Mouse (Mus musculus) heart, embryonic 13.5 days (tissue): ENCODE measurements around the gene Yaf2. TPM values are rescaled to one million over a fixed set of nuclear protein-coding genes. Genes with fewer than 3 reads are reported as not detected.
"Not testable (repeated sequence)": the region's sequence is repeated elsewhere in the genome, so short reads cannot be mapped to it uniquely, and the experiment has no call there.

ENCODE experiments used
- ATAC-seq: fragments of 200-750 bp; cut with Nextera tagmentation; 2 replicates; pipeline ENCODE4 v1.8.0; 2017; ENCODE audit warnings: moderate TSS enrichment; ENCODE audit not compliant: insufficient number of reproducible peaks, low FRiP score, low TSS enrichment; ENCODE audit errors: extremely low read depth
- H3K27ac ChIP-seq: fragments of 300-500 bp; sonication (generic); replicated peaks from 2 replicates; pipeline ENCODE4 v1.5.1; 2015; ENCODE audit warnings: moderate library complexity, mild to moderate bottlenecking, inconsistent platforms
- H3K27me3 ChIP-seq: fragments of 300-500 bp; sonication (generic); replicated peaks from 2 replicates; pipeline ENCODE4 v1.6.1; 2015; ENCODE audit warnings: mild to moderate bottlenecking, inconsistent platforms
- H3K36me3 ChIP-seq: fragments of 300-500 bp; sonication (generic); 2 replicates; pipeline ENCODE4 v1.6.1; 2015; ENCODE audit warnings: mild to moderate bottlenecking, inconsistent platforms
- H3K4me1 ChIP-seq: fragments of 300-500 bp; sonication (generic); 2 replicates; pipeline ENCODE4 v1.6.1; 2015; ENCODE audit warnings: inconsistent platforms
- H3K4me2 ChIP-seq: fragments of 300-500 bp; sonication (generic); 2 replicates; pipeline ENCODE4 v1.6.1; 2015; ENCODE audit warnings: inconsistent platforms, mild to moderate bottlenecking, moderate library complexity
- H3K4me3 ChIP-seq: fragments of 300-500 bp; sonication (generic); 2 replicates; pipeline ENCODE4 v1.5.1; 2015; ENCODE audit warnings: moderate library complexity, mild to moderate bottlenecking, inconsistent platforms
- H3K9ac ChIP-seq: fragments of 300-500 bp; sonication (generic); 2 replicates; pipeline ENCODE4 v1.6.1; 2015; ENCODE audit warnings: inconsistent platforms, mild to moderate bottlenecking, moderate library complexity
- H3K9me3 ChIP-seq: fragments of 300-500 bp; sonication (generic); 2 replicates; pipeline ENCODE4 v1.6.1; 2016; ENCODE audit warnings: inconsistent platforms
- WGBS: fragments of 180-500 bp; shearing (Covaris S2); methylation state at CpG from one replicate; pipeline ENCODE4 v1.1.7; 2015; ENCODE audit warnings: mixed read lengths; 5-methylcytosine and 5-hydroxymethylcytosine counted together
- polyA plus RNA-seq: library from polyadenylated mRNA; unstranded; fragments of >200 nt; fragmentation: Nextera tagmentation; extraction: Ambion mirVana; gene quantifications from 2 replicates; pipeline ENCODE4 v1.2.1, GENCODE M21; 2015

Yaf2 gene
- polyA plus RNA-seq = 80.0 and 90.0 TPM in 2 replicates

DNA sequence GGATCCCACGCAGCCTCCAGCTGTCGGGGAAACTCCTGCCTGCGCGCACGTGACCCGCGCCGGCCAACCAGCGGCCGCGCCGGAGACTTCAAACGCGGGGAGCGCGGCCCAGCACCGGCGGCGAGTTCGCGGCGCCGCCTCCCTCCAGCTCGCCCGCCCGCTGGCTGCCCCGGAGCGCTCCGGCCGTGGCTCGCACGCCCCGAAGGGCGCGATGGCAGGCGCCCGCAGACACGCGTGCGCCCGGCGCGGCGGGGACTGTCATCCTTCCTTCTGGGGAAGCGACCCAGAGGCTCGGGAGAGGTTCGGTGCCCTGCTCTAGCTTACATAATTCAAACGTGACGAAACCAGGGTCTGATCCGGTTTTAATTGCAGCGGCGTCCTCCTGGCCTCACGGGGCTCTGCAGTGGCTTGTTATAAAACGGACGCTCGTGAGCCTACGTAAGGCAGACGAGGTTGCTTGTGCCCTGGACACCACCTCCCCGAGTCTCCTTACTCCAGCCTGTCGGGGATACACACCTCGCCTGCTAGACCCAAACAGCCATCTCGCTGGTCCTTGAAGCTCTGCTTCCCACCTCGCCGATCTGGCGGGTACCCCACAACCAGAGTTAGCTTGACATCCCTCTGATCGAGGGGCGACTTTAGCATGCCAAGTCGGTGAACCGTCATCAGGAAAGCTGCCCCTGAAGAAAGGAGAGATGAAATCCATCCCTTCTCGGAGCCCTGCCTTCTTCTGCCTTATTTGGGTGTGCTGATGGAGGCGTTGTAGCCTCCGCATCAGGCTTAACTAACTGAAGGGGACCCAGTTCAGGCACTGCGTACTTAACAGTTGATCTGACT, at the start of gene Yaf2:
Gene Yaf2, minus strand, starts transcription at position 11 of the 837 bp plus-strand sequence.
- Histone ChIP-seq H3K27ac (peak within 1 kb of the TSS; percentile 95), H3K9me3 (no peaks in the 10 kb centered on the region), H3K4me2 (peak within 1 kb of the TSS; percentile 95), H3K9ac (peak within 1 kb of the TSS; percentile 96), H3K4me3 (peak within 1 kb of the TSS; percentile 95), H3K4me1 (peaks cover 17% of the 10 kb centered on the region), H3K27me3 (no peaks in the 10 kb centered on the region), H3K36me3 (peaks cover 9% of the 10 kb centered on the region)
- under 1% methylated on average over 65 of the region's 73 CpGs for WGBS
- ATAC-seq = peak; percentile 85

DNA sequence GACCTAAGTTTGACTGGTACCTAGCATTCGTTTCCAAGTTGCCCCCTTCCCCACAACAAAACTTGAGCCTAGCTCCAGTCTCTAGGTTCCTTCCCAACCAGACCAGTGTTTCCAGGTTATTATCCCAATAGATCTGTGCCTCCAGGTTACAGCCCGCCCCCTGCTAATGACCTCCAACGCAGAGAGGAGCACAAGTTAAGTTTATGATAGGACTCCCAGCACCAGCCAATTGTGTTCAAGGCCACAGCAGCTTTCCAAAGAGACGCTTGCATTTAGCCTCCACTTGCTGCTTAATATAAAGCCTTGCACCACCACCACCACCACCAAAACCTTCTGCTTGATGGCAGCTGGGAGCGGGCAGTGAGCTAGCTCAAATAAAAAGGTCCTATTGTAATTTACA, 44.6 kb upstream of the Yaf2 start:
- ATAC-seq = no peak
- Histone ChIP-seq H3K9ac (no peak overlapping the region), H3K4me3 (no peak overlapping the region), H3K27me3 (no peaks in the 10 kb centered on the region), H3K4me1 (no peaks in the 10 kb centered on the region), H3K27ac (no peak overlapping the region), H3K9me3 (0 out of 2 replicates have a peak, but pooled peaks cover 3% of the 10 kb centered on the region), H3K36me3 (peaks cover 25% of the 10 kb centered on the region), H3K4me2 (no peak overlapping the region)
- WGBS = 64% methylated on average over 5 of the region's 5 CpGs

DNA sequence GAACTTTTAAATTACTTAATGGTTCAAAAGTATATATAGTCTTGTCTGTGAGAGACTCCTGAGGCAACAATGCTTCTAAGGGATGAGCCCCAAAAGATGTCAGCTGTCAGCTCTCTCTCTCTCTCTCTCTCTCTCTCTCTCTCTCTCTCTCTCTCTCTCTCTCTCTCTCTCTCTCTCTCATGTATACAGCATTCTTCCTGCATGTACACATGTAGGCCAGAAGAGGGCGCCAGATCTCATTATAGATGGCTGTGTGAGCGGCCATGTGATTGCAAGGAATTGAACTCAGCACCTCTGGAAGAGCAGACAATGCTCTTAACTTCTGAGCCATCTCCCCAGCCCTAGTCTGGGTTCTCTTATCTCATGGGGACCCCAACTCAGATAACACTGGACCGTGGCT, 42.4 kb upstream of the Yaf2 start:
- Histone ChIP-seq H3K9ac (no peak overlapping the region), H3K4me2 (no peak overlapping the region), H3K4me3 (no peak overlapping the region), H3K9me3 (0 out of 2 replicates have a peak, but pooled peaks cover 3% of the 10 kb centered on the region), H3K27ac (no peak overlapping the region), H3K27me3 (no peaks in the 10 kb centered on the region), H3K36me3 (peaks cover 6% of the 10 kb centered on the region; the same call in 1 of the 2 replicates), H3K4me1 (0 out of 2 replicates have a peak, but pooled peaks cover under 1% of the 10 kb centered on the region)
- WGBS = 56% methylated on average over 3 of the region's 3 CpGs
- no peak for ATAC-seq

DNA sequence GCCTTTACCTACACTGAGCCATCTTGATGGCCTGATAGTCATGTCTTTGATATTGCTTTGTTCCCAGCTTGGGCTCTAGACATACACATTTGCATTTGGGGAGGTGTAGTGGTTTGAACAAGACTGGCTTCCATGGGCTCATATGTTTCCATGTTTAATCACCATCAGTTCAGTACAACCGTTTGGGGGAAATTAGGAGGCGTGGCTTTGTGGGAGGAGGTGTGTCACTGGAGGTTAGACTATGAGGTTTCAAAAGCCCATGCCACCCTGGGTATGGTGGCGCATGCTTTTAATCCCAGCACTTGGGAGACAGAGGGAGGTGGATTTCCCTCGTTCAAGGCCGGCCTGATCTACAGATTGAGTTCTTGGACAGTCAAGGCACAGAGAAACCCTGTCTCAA, 39.0 kb upstream of the Yaf2 start:
- no peak overlapping the region for H3K9ac ChIP-seq
- no peaks in the 10 kb centered on the region for H3K9me3 ChIP-seq
- H3K36me3 ChIP-seq = no peaks in the 10 kb centered on the region
- ATAC-seq = no peak
- 81% methylated on average over 5 of the region's 5 CpGs for WGBS
- 0 out of 2 replicates have a peak, but pooled peaks cover 4% of the 10 kb centered on the region for H3K4me1 ChIP-seq
- H3K4me3 ChIP-seq = no peak overlapping the region
- no peak overlapping the region for H3K27ac ChIP-seq
- H3K27me3 ChIP-seq = no peaks in the 10 kb centered on the region
- no peak overlapping the region for H3K4me2 ChIP-seq

DNA sequence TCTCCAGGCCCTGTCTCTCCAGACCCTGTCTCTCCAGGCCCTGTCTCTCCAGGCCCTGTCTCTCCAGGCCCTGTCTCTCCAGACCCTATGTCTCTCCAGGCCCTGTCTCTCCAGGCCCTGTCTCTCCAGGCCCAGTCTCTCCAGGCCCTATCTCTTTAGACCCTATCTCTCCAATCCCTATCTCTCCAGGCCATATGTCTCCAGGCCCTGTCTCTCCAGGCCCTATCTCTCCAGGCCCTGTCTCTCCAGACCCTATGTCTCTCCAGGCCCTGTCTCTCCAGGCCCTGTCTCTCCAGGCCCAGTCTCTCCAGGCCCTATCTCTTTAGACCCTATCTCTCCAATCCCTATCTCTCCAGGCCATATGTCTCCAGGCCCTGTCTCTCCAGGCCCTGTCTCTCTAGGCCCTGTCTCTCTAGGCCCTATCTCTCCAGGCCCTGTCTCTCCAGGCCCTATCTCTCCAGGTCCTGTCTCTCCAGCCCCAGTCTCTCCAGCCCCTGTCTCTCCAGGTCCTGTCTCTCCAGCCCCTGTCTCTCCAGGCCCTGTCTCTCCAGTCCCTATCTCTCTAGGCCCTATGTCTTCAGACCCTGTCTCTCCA, 35.9 kb upstream of the Yaf2 start:
- not testable (repeated sequence) for H3K4me2 ChIP-seq, H3K4me1 ChIP-seq, ATAC-seq, H3K9ac ChIP-seq, H3K36me3 ChIP-seq, H3K9me3 ChIP-seq, H3K4me3 ChIP-seq, H3K27ac ChIP-seq, H3K27me3 ChIP-seq

DNA sequence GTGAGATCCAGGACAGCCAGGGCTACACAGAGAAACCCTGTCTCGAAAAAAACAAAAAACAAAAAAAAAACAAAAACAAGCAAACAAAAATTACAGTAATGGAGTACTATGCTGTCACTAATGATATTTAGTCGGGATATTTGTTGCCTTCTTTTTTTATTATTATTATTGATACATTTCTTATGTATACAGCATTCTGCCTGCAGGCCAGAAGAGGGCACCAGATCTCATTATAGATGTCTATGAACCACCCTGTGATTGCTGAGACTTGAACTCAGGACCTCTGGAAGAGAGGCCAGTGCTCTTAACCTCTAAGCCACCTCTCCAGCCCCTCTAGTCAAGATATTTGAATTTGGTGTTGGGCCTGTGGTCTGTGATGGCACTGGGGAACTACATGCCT, 35.1 kb upstream of the Yaf2 start:
- Histone ChIP-seq H3K36me3 (no peaks in the 10 kb centered on the region), H3K4me2 (no peak overlapping the region), H3K4me1 (peaks cover 4% of the 10 kb centered on the region; the same call in 1 of the 2 replicates), H3K9me3 (no peaks in the 10 kb centered on the region), H3K9ac (no peak overlapping the region), H3K27ac (no peak overlapping the region), H3K27me3 (no peaks in the 10 kb centered on the region; the same call in none of the 2 replicates), H3K4me3 (no peak overlapping the region)
- 83% methylated on average over 2 of the region's 2 CpGs for WGBS
- no peak for ATAC-seq

DNA sequence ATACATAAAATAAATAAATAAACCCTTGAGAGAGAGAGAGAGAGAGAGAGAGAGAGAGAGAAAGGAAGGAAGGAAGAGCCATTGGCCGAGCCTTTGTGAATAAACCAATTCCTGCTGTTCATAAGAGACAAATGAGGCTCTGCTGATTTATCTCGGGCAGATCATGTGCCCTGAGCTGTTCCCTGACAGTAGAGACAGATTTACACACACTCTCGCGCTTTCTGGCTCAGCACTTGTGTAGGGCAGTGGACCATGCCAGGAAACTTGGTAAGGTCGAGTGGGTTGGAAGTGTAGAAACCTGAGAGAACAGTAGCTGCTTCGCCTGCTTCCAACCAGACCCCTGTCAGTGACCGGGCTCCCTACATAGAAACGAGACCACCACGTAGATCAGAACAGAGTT, 31.8 kb upstream of the Yaf2 start:
- Histone ChIP-seq H3K9ac (no peak overlapping the region), H3K36me3 (no peaks in the 10 kb centered on the region), H3K9me3 (no peaks in the 10 kb centered on the region), H3K4me2 (peak overlapping the region; percentile 46; the same call in 1 of the 2 replicates), H3K27ac (no peak overlapping the region), H3K4me3 (no peak overlapping the region), H3K4me1 (no peaks in the 10 kb centered on the region; the same call in 1 of the 2 replicates), H3K27me3 (no peaks in the 10 kb centered on the region; the same call in none of the 2 replicates)
- ATAC-seq = no peak
- 55% methylated on average over 9 of the region's 9 CpGs for WGBS

DNA sequence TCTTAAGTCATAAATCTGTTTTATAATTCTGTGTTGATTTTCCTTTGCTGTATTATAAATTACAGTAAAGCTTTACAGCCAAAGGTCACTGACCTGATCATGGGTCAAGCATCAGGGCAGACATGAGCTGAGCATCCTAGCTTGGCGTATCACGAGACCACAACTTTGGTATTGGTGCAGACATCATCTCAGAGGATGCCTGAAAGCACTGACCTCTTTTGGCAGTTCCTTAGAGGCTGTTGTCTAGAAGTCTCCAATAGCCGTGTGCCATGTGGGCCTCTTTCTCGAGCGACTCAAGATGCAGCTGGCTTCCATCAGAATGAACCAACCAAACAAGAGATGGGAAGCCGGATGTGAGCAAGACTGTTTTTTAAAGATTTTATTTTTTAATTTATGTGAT, 28.8 kb upstream of the Yaf2 start:
- Histone ChIP-seq H3K27me3 (no peaks in the 10 kb centered on the region; the same call in none of the 2 replicates), H3K4me2 (no peak overlapping the region), H3K9ac (no peak overlapping the region), H3K36me3 (no peaks in the 10 kb centered on the region), H3K27ac (no peak overlapping the region), H3K4me1 (no peaks in the 10 kb centered on the region; the same call in 1 of the 2 replicates), H3K4me3 (no peak overlapping the region), H3K9me3 (no peaks in the 10 kb centered on the region)
- WGBS = 83% methylated on average over 6 of the region's 6 CpGs
- ATAC-seq = no peak

DNA sequence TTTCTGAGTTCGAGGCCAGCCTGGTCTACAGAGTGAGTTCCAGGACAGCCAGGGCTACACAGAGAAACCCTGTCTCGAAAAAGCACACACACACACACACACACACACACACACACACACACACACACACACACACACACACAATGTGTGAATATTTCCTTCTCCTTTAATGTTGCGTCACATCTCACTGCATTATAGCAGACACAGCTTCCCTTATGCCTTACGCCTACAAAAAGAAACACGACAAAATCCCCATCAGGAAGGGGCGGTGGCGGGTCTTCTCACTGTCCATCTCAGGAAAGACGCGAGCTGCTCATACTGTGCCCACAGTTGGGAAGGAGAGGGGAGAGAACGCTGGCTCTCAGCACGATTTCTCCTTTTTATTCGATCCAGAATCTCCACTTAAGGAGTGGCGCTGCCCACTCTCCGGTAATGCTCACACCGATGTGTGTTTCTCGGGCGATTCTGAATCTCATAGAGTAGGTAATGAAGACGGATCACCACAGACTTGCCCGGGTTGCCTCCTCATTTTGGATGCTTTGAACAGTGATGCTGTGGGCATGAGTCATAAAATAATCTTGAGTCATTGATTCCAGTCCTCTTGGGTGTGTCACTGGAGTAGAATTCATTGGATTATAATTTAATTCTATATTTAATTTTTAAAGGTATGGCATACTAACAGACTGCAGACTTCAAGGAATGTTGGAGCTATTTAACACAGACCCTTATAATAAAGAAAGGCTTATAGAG, 21.8 kb upstream of the Yaf2 start:
- H3K9ac ChIP-seq = no peak overlapping the region
- no peak overlapping the region for H3K27ac ChIP-seq
- no peaks in the 10 kb centered on the region for H3K4me1 ChIP-seq
- H3K36me3 ChIP-seq = no peaks in the 10 kb centered on the region
- H3K9me3 ChIP-seq = no peaks in the 10 kb centered on the region
- H3K27me3 ChIP-seq = no peaks in the 10 kb centered on the region
- H3K4me3 ChIP-seq = no peak overlapping the region
- 86% methylated on average over 18 of the region's 19 CpGs for WGBS
- no peak for ATAC-seq
- H3K4me2 ChIP-seq = no peak overlapping the region

DNA sequence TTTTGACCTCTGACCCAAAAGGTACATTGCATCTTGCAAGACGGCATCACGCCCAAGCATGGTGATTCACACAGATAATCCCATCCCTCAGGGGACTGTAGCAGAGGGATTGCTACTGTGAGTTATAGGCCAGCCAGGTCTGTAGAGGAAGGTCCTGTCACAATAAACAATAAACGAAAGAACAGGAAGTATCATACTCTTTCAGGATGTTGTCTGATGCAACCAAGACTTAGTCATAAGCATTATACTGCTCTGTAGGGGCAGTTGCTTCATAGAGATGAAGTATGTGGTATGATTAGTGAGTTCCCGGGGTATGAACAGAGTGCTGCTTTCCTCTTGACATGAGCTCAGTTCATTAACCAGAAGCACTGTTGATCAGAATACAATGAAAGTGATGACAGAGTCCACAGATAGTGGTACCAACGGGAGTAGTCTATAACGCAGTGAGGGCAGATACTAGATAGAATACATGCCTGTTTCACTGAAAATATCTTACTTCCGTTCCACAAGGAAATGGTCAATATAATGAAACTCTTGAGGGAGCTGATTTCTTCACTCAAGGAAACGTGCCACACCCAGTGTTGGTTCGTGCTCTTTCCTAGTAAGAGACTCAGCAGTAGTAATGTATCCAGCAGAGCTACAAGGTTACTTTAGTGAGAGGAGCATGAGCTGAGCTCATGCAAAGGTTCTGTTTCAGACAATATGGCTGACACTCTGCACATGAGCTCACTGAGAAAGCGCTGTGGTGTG, 4.1 kb upstream of the Yaf2 start:
- no peak overlapping the region for H3K9ac ChIP-seq
- H3K4me2 ChIP-seq = no peak overlapping the region
- 55% methylated on average over 10 of the region's 10 CpGs for WGBS
- no peaks in the 10 kb centered on the region for H3K36me3 ChIP-seq
- H3K9me3 ChIP-seq = no peaks in the 10 kb centered on the region
- peaks cover 4% of the 10 kb centered on the region; the same call in 1 of the 2 replicates for H3K4me1 ChIP-seq
- H3K4me3 ChIP-seq = no peak overlapping the region
- no peaks in the 10 kb centered on the region for H3K27me3 ChIP-seq
- H3K27ac ChIP-seq = no peak overlapping the region
- ATAC-seq = no peak

DNA sequence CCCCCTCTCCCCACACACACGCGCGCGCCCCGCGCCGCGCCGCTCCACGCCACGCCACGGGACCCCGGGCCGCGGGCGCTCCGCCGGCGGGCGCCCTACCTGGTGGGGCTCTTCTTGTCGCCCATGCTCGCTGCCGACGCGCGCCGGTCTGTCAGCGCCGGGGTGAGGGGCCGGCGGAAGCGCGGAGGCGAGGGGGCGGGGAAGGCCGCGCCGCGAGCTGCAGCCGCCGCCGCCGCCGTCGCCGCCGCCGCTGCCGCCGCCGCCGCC, 144 bp downstream of the Yaf2 start:
- peak overlapping the region; percentile 95 for H3K4me2 ChIP-seq
- H3K4me3 ChIP-seq = peak overlapping the region; percentile 95
- WGBS = 0% methylated on average over 7 of the region's 52 CpGs
- peak overlapping the region; percentile 95 for H3K27ac ChIP-seq
- peaks cover 9% of the 10 kb centered on the region for H3K36me3 ChIP-seq
- H3K4me1 ChIP-seq = peaks cover 19% of the 10 kb centered on the region
- no peak; the same call in 1 of the 2 replicates for ATAC-seq
- no peaks in the 10 kb centered on the region for H3K9me3 ChIP-seq
- H3K9ac ChIP-seq = peak overlapping the region; percentile 96
- no peaks in the 10 kb centered on the region for H3K27me3 ChIP-seq
